Mouse (Mus musculus) left cerebral cortex, postnatal 36 days (tissue): ENCODE data around the gene Egr4. TPM values are rescaled to one million over a fixed set of nuclear protein-coding genes. Genes with fewer than 3 reads are reported as not detected.

ENCODE experiments used
- DNase-seq, 2 experiments: peaks; one replicate each; pipeline ENCODE4 v3.0.0; 2021 to 2022; ENCODE audit warnings: low spot score in 2 of 2, mixed read lengths in 1 of 2
- intact Hi-C: fragments of 180-260 bp; cut with DNase I; formaldehyde crosslinking; loops from one replicate; pipeline ENCODE4 v1.15.1; 2025
- total RNA-seq, 2 experiments: library from RNA; stranded (reverse); gene quantifications; 2 replicates each; pipeline ENCODE4 v1.2.3; 2021

Gene Egr4
- total RNA-seq, result 10 to 100 TPM; 37.5 to 60.8 TPM

DNA sequence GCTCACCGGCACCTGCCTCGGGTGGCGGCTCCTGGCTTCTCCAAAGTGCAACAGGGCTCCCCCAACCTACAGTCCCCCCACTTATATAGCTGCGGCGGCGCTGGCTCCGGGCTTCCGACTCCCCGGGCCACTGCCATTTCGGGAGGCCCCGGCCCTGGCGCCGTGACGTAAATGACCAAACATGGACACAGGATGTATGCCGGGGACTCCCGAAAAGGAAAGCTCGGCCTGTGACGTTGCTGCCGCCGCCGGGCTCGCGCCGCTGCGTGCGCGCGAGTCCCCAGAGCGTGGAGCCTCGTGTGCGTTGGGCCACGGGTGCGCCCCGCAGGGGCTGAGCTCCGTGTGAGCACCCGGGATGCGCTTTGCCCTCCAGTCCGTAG is at the start of gene Egr4:
Egr4 (minus strand) TSS at position 59 of the 380 bp plus-strand sequence.
- intact Hi-C loops, result loop anchor here (2.0 to 5.0 kb wide), 2 partner anchors 41 to 75 kb away; no protein-coding TSS in a partner anchor

GRCm38 (mm10) chr6:85562374-85562773 is 49.0 kb upstream of the Egr4 start:
- intact Hi-C loops, result no loop called here
- DNase-seq, result no peak

More for the DNA sequence above, at the start of gene Egr4:
- peak; percentile 89 to 94 for DNase-seq

GRCm38 (mm10) chr6:85547642-85548041 is 34.3 kb upstream of the Egr4 start:
- DNase-seq, result no peak
- intact Hi-C loops, result no loop called here

DNA sequence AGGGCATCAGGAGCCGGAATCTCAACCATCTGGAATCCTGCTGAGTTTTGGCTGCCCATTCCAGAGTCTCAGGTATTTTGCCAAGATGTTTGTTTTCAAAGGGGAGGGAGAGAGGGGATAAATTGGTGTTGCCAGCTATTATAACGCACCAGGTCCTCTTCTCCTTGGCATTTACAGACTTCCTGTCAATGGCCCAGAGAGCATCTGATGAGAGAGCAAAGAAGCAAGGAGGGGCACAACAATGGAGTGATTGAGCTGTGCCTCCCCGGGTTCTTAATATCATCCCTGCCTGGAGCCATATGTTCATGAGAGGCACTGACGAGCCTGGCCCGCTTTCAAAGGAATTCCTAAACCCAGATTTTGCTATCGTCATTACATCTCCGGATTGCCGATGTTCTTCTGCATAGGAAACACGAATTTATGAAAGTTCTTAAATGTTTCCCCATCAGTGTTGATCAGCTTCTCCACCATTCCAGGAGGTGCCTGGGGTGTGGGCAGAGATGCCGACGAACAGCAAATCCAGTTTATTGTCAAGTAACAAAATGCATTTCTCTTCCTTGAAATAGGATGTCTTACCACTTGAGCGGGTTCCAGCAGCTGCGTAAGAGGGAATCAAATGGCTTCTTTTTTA is 31.0 kb upstream of the Egr4 start:
- DNase-seq, result peak; percentile 50 to 55
- intact Hi-C loops, result no loop called here

- intact Hi-C loops, result no loop called here
- no peak for DNase-seq
Observed at GRCm38 (mm10) chr6:85543351-85544175, 30.2 kb upstream of the Egr4 start.

DNA sequence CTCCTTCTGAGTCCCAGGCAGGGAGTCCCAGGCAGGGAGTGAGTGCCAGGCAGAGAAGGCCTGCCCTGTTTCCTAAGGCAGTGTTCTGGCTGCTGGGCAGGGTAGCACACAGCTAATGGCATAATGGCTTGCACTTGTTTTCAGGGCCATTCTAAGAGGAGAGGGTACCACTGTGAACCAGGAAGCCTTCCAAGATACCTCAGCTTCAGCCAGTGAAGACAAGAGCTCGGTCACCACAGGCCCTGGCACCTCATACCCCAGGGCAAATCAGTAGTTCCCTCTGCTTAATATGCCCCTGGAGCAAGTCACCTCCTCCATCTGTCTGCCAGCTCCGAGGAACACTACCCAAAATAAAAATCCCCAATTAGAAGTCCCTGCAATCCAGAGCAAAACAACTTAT is 9.4 kb upstream of the Egr4 start:
- no peak for DNase-seq
- intact Hi-C loops, result loop anchor here (5.0 kb wide), 1 partner anchor 54 kb away; no protein-coding TSS in a partner anchor

DNA sequence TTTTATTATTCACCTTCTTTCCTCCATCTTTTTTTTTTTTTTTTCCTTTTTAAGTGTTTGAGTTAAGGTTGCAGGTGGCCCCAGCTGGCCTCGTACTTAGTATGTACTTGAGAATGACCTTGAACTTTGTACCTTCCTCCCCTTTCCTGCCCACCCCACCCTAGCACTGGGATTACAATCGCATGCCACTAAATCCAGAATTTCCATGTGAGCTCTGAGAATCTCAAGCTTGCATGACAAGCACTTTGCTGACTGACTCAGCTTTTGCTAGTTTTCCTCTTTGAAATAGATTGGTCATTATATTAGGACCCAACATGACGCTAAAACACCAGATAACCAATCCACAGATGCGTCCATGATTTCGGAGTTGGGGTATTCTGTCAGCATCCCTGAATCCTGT is 8.6 kb upstream of the Egr4 start:
- intact Hi-C loops, result loop anchor here (5.0 kb wide), 1 partner anchor 55 kb away; no protein-coding TSS in a partner anchor
- DNase-seq, result no peak

GRCm38 (mm10) chr6:85518091-85518693 is 4.8 kb upstream of the Egr4 start:
- intact Hi-C loops, result no loop called here
- DNase-seq, result peak in 1 of 2 experiments; percentile 21

- intact Hi-C loops, result no loop called here
- no peak for DNase-seq
Observed at GRCm38 (mm10) chr6:85515941-85516340, 2.6 kb upstream of the Egr4 start.

DNA sequence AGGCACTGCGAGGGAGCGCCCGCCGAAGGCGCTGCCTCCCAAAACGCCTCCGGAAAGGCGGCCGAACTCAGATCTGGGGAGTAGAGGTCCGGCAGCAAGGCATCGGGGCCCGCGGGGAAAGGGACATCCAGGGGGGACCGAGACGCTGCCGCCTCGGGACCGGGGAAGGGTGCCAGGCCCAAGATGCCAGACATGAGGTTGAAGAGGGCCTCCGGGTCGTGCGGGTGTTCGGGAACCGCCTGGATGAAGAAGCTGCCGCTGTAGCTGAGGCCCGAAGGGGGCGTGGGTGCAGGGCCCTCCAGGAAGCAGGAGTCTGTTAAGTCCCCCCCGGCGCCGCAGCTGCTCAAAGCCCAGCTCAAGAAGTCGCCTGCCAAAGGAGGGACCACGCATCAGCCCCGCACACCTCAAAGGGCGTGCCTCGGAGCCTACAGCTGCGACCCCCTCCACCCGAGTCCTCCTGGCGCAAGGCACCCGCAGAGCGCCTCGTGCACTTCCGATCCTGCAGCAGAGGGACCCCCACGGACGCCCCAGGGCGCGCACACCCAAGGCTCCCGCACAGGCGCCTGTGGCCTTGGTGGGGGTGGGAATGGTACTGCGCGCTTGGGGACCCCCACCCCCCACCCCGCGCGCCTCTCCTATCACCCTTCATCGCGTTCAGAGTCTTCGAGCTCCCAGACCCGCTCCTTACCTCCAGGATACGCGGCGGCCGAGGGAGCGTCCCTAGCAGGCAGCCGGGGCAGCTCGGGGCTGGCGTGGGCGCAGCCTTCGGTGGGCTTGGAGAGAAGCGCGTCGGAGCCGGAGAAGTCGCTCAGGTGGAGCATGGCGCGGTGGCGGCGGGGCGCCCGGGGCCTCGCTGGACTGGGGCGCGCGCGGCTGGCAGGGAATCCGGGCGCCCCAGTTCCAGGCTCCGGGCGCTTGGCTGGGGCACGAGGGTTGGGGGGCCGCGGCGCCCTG is 535 bp downstream of the Egr4 start:
- intact Hi-C loops, result loop anchor here (2.0 to 5.0 kb wide), 2 partner anchors 41 to 76 kb away; no protein-coding TSS in a partner anchor
- peak; percentile 52 to 60 for DNase-seq

DNA sequence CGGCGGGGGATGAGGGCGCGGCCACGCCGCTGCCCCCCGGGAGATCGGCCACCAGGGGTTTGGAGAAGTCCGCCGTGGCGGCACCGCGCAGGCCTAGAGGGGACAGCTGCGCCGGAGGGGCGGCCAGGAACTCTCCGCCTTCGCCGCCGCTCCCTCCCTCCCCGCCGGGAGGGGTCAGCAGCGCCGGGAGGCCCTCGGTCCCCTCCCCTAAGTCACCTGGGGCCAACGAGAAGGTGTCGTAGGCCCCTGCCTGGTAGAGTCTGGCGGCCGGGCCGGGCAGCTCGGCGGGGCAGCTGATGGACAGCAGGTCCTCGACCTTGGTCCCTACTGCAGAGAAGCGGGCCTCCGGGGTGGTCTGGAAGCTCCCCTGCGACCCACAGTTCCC is 1.3 kb downstream of the Egr4 start:
- intact Hi-C loops, result loop anchor here (2.0 to 5.0 kb wide), 2 partner anchors 40 to 77 kb away; no protein-coding TSS in a partner anchor
- DNase-seq, result no peak

DNA sequence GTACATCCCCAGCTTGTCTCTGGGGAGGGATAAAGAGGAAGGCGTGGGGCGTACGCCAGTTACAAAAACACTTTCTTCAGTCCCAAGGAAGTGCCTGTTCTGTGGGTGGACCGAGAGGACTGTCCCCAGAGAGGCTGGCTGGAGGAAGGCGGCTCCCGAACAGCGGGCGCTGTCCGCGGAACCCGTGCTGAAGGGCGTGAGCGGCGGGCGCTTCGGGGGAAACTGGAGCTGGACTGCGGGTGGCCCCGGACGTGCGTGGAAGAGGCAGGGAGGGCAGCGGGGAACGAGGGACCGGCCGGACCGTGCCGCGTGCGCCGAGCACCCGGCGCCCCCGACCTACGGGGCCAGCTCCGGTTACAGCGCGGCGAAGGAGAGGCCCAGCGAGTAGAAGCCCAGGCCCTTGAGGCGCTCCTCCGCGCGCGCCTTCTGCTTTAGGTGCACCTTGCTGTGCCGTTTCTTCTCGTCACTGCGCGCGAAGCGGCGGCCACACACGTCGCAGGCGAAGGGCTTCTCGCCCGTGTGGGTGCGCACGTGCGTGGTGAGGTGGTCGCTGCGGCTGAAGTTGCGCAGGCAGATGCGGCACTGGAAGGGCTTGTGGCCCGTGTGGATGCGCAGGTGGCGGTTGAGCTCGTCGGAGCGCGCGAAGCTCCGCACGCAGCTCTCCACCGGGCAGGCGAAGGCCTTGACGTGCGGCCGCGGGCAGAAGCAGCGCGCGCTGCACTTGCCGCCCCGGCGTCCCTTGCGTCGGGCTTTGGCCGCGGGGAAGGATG is 1.9 kb downstream of the Egr4 start:
- intact Hi-C loops, result loop anchor here (2.0 to 5.0 kb wide), 2 partner anchors 39 to 77 kb away; no protein-coding TSS in a partner anchor
- peak; percentile 42 to 61 for DNase-seq

- intact Hi-C loops, result loop anchor here (5.0 kb wide), 1 partner anchor 38 kb away; no protein-coding TSS in a partner anchor
- peak; percentile 71 to 74 for DNase-seq
Observed at GRCm38 (mm10) chr6:85510476-85510875, 2.9 kb downstream of the Egr4 start.

GRCm38 (mm10) chr6:85508602-85509001 is 4.8 kb downstream of the Egr4 start:
- intact Hi-C loops, result no loop called here
- DNase-seq, result no peak

- intact Hi-C loops, result loop anchor here (5.0 kb wide), 1 partner anchor 53 kb away; the partner anchor contains the start of genes Cct7 and Pradc1
- DNase-seq, result no peak
Observed at GRCm38 (mm10) chr6:85504908-85505307, 8.5 kb downstream of the Egr4 start.

DNA sequence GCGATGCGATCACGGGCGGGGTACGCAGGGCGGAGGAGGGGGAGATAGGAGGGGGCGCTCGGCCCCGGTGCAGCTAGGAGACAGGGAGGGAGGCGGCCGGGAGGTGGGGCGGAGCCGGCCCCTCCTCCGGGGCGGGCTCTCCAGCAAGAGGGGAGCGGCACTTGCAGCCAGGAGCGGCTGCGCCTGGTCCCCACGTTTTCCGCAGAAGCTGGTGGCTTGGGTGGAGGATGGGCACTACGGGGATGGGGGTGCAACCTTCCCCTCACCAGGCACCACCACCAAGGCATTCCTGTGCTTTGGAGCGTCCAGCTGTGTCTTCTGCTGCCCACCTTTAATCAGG is 10.5 kb downstream of the Egr4 start, which contains the start of gene Fbxo41:
Fbxo41 (minus strand) TSS at position 84 of the 340 bp plus-strand sequence.
- intact Hi-C loops, result loop anchor here (5.0 kb wide), 1 partner anchor 51 kb away; the partner anchor contains the start of genes Cct7 and Pradc1
- DNase-seq, result peak; percentile 72 to 84

DNA sequence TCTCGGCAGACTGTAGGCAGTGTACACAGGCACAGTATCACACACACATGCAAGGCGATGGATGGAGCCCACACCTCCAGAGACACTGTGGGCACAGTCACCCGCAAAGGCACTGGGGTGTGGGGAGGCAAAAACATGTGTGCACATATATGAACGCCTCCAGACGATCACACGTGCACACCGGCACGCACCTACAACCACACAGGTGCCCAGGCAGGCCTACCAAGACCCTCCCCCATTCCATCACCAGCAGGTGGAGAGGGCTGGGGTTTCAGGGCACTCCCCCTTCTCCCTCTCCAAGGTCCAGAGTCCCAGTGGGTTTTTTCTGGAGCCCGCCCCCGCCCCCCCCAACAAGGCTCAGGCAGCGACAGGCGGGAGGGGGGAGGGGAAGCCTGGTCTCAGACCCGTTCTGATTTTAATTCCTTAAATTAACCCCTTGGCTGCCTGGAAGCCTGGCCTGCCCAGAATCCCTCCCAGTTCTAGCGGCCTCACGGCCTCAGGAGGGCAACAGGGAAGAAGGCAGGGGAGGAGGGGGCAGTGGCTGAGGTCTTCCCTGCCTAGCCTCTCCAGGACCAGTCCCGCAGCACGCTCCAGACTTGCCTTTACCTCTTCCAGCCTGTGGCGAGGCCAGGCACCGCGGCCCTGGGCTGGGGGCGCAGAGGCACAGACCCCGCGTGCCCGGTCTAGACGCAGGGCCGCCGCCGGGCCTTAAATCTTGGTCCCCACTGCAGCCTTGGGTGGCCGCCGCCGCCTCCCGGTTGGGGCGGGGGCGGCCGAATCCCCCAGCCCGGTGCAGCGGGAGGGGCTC is 11.1 kb downstream of the Egr4 start:
- intact Hi-C loops, result loop anchor here (5.0 kb wide), 1 partner anchor 50 kb away; the partner anchor contains the start of genes Cct7 and Pradc1
- peak; percentile 57 to 61 for DNase-seq
